Mouse (Mus musculus): ENCODE results near the gene Pten. TPM values are rescaled to one million over a fixed set of nuclear protein-coding genes. Genes with fewer than 3 reads are reported as not detected.
A peak's percentile ranks its signal among the peaks of the same experiment; 100 is the strongest.
"Not testable (repeated sequence)": the region's sequence is repeated elsewhere in the genome, so short reads cannot be mapped to it uniquely, and the experiment has no call there.

Pten gene
- total RNA-seq, 2 experiments from 2014 or later: 146 to 150 TPM

- no peak for DNase-seq (ENCODE audit: low spot score in 2 of 2)
- intact Hi-C loops (cut with DNase I): no loop called here
Measured at GRCm38 (mm10) chr19:32789535-32789934, 32.2 kb downstream of the Pten start.

GRCm38 (mm10) chr19:32792610-32793009 lies 35.3 kb downstream of the Pten start:
- DNase-seq (ENCODE audit: low spot score in 2 of 2): peak; percentile 34 to 41
- intact Hi-C loops (cut with DNase I): no loop called here

GRCm38 (mm10) chr19:32793901-32794300 lies 36.6 kb downstream of the Pten start:
- no peak for DNase-seq (ENCODE audit: low spot score in 2 of 2)
- intact Hi-C loops (cut with DNase I): no loop called here

GRCm38 (mm10) chr19:32800557-32800956 lies 43.3 kb downstream of the Pten start:
- intact Hi-C loops (cut with DNase I): no loop called here
- DNase-seq (ENCODE audit: low spot score in 2 of 2): no peak

GRCm38 (mm10) chr19:32804703-32805102 lies 47.4 kb downstream of the Pten start:
- no peak for DNase-seq (ENCODE audit: low spot score in 2 of 2)
- intact Hi-C loops (cut with DNase I): no loop called here

- intact Hi-C loops (cut with DNase I): no loop called here
- DNase-seq (ENCODE audit: low spot score in 2 of 2): no peak
Measured at GRCm38 (mm10) chr19:32807610-32808009, 50.3 kb downstream of the Pten start.

- intact Hi-C loops (cut with DNase I): no loop called here
- no peak for DNase-seq (ENCODE audit: low spot score in 2 of 2)
Measured at GRCm38 (mm10) chr19:32808690-32809089, 51.4 kb downstream of the Pten start.

GRCm38 (mm10) chr19:32809117-32809516 lies 51.8 kb downstream of the Pten start:
- no peak for DNase-seq (ENCODE audit: low spot score in 2 of 2)

GRCm38 (mm10) chr19:32818759-32819158 lies 61.5 kb downstream of the Pten start:
- intact Hi-C loops (cut with DNase I): no loop called here
- peak in 1 of 2 experiments; percentile 25 for DNase-seq (ENCODE audit: low spot score in 2 of 2)

More at GRCm38 (mm10) chr19:32809117-32809516, 51.8 kb downstream of the Pten start:
- intact Hi-C loops (cut with DNase I): no loop called here

GRCm38 (mm10) chr19:32822959-32823358 lies 65.7 kb downstream of the Pten start:
- DNase-seq (ENCODE audit: low spot score in 2 of 2); intact Hi-C loops (cut with DNase I): not testable (repeated sequence)

GRCm38 (mm10) chr19:32826616-32827015 lies 69.3 kb downstream of the Pten start:
- DNase-seq (ENCODE audit: low spot score in 2 of 2): no peak
- intact Hi-C loops (cut with DNase I): no loop called here

- intact Hi-C loops (cut with DNase I): no loop called here
- no peak for DNase-seq (ENCODE audit: low spot score in 2 of 2)
Measured at GRCm38 (mm10) chr19:32829871-32830270, 72.6 kb downstream of the Pten start.

- DNase-seq (ENCODE audit: low spot score in 2 of 2): no peak
- intact Hi-C loops (cut with DNase I): no loop called here
Measured at GRCm38 (mm10) chr19:32831286-32831685, 74.0 kb downstream of the Pten start.

GRCm38 (mm10) chr19:32840491-32840890 lies 83.2 kb downstream of the Pten start:
- no peak for DNase-seq (ENCODE audit: low spot score in 2 of 2)
- intact Hi-C loops (cut with DNase I): no loop called here

GRCm38 (mm10) chr19:32844486-32844885 lies 87.2 kb downstream of the Pten start:
- intact Hi-C loops (cut with DNase I): no loop called here
- DNase-seq (ENCODE audit: low spot score in 2 of 2): no peak

- DNase-seq (ENCODE audit: low spot score in 2 of 2): no peak
- intact Hi-C loops (cut with DNase I): no loop called here
Measured at GRCm38 (mm10) chr19:32848041-32848440, 90.7 kb downstream of the Pten start.

GRCm38 (mm10) chr19:32852306-32852705 lies 95.0 kb downstream of the Pten start:
- DNase-seq (ENCODE audit: low spot score in 2 of 2): no peak
- intact Hi-C loops (cut with DNase I): no loop called here

GRCm38 (mm10) chr19:32861675-32862575 lies 104.6 kb downstream of the Pten start:
- no peak for DNase-seq (ENCODE audit: low spot score in 2 of 2)
- intact Hi-C loops (cut with DNase I): no loop called here

GRCm38 (mm10) chr19:32866765-32867164 lies 109.5 kb downstream of the Pten start:
- intact Hi-C loops (cut with DNase I): no loop called here
- DNase-seq (ENCODE audit: low spot score in 2 of 2): no peak

- no peak for DNase-seq (ENCODE audit: low spot score in 2 of 2)
- intact Hi-C loops (cut with DNase I): no loop called here
Measured at GRCm38 (mm10) chr19:32867181-32867897, 110.0 kb downstream of the Pten start.

GRCm38 (mm10) chr19:32868560-32868959 lies 111.3 kb downstream of the Pten start:
- no peak for DNase-seq (ENCODE audit: low spot score in 2 of 2)
- intact Hi-C loops (cut with DNase I): no loop called here

All from left cerebral cortex, postnatal 25 days (tissue).